Comparison of ENCODE assay signal across 24 mouse cellular contexts in the genomic region with DNA sequence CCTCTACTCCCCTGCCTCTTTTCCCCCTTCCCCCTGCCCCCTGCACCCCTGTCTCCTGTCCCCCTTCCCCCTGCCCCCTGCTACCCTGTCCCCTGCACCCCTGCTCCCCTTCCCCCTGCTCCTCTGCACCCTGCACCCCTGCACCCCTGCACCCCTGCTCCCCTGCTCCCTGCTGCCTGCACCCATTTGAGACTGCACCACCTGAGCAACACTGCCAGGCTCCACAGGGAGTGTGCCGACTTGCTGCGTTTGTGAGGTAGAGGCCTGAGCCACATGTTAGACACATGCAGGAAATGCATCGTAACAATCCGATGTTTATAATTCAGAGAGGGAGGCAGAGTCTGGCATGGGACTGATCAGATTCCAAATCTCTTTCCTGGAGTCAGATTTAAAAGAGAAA.
"Had no signal": no experiment of that assay in that cellular context is flagged by ENCODE, and none has a peak within 500 bp of the region (broad histone marks: within the 10 kb centered on the region; RNA-seq: fewer than 3 reads in every experiment).

No protein-coding gene starts in this region.

- H3K9me3 ChIP-seq: kidney, embryonic 15.5 days; limb, embryonic 15.5 days; megakaryocyte, embryonic 14.5 days; midbrain, embryonic 10.5 days; midbrain, embryonic 13.5 days; neural tube, embryonic 13.5 days had no signal

- H3K9ac ChIP-seq: kidney, embryonic 15.5 days; limb, embryonic 15.5 days; liver, embryonic 14.5 days; liver, postnatal 0 days; lung, embryonic 14.5 days; midbrain, embryonic 13.5 days; neural tube, embryonic 13.5 days had no signal

- H3K4me2 ChIP-seq: kidney, embryonic 15.5 days; limb, embryonic 15.5 days; liver, embryonic 11.5 days; lung, embryonic 14.5 days; midbrain, embryonic 13.5 days; neural tube, embryonic 13.5 days had no signal

- H3K36me3 ChIP-seq: kidney, embryonic 15.5 days; limb, embryonic 15.5 days; midbrain, embryonic 10.5 days; midbrain, embryonic 13.5 days; neural tube, embryonic 13.5 days had no signal

- H3K4me3 ChIP-seq: kidney, embryonic 15.5 days; left cerebral cortex, adult 2 months; limb, embryonic 15.5 days; megakaryocyte, embryonic 14.5 days; midbrain, embryonic 10.5 days; midbrain, embryonic 13.5 days; myocyte; neural tube, embryonic 13.5 days had no signal

- H3K27ac ChIP-seq: kidney, embryonic 15.5 days; left cerebral cortex, adult 2 months; liver, embryonic 14.5 days; midbrain, embryonic 10.5 days; midbrain, embryonic 13.5 days; neural tube, embryonic 13.5 days had no signal

- ATAC-seq: liver, postnatal 0 days; lung, postnatal 0 days; midbrain, embryonic 13.5 days; midbrain, embryonic 16.5 days had no signal

- H3K4me1 ChIP-seq: kidney, embryonic 15.5 days; megakaryocyte, embryonic 14.5 days; midbrain, embryonic 10.5 days; midbrain, embryonic 13.5 days; neural tube, embryonic 13.5 days had no signal

- DNase-seq: kidney, adult 11 months; kidney, adult 8-10 months; kidney, postnatal 10 days; kidney, postnatal 36 days; layer of hippocampus, postnatal 36 days; liver, postnatal 0 days; lung, embryonic 14.5 days; lung, postnatal 36 days; right cerebral cortex, postnatal 25 days; spleen, adult 18-20 months; thymus, adult 18-20 months; thymus, postnatal 4 days had no signal

- H3K27me3 ChIP-seq: kidney, embryonic 15.5 days; limb, embryonic 15.5 days; midbrain, embryonic 13.5 days; neural tube, embryonic 13.5 days had no signal
